Mouse (Mus musculus) cerebellum, postnatal 14 days (tissue): ENCODE data around the gene Pirb.
"Not testable (repeated sequence)": the region's sequence is repeated elsewhere in the genome, so short reads cannot be mapped to it uniquely, and the experiment has no call there.

Source experiments
- DNase-seq, 2 experiments: peaks; one replicate each; pipeline ENCODE4 v3.0.0; 2021; ENCODE audit warnings: mixed read lengths in 2 of 2

The Pirb gene

GRCm38 (mm10) chr7:3720268-3720667 is at the start of gene Pirb:
Gene Pirb (minus strand): TSS chr7:3720391.
- not testable (repeated sequence) for DNase-seq

- not testable (repeated sequence) for DNase-seq
Measured at GRCm38 (mm10) chr7:3732675-3733074, 12.5 kb upstream of the Pirb start.

GRCm38 (mm10) chr7:3725459-3725858 is 5.3 kb upstream of the Pirb start:
- DNase-seq: not testable (repeated sequence)

GRCm38 (mm10) chr7:3715249-3715648 is 4.9 kb downstream of the Pirb start:
- peak in 1 of 2 experiments; percentile 0 for DNase-seq

GRCm38 (mm10) chr7:3712264-3712942 is 7.8 kb downstream of the Pirb start:
- DNase-seq: peak in 1 of 2 experiments; percentile 0

GRCm38 (mm10) chr7:3709000-3709399 is 11.2 kb downstream of the Pirb start:
- DNase-seq: no peak

- DNase-seq: not testable (repeated sequence)
Measured at GRCm38 (mm10) chr7:3708447-3708980, 11.7 kb downstream of the Pirb start.

GRCm38 (mm10) chr7:3707568-3708413 is 12.4 kb downstream of the Pirb start:
- DNase-seq: no peak

- no peak for DNase-seq
Measured at GRCm38 (mm10) chr7:3707027-3707426, 13.2 kb downstream of the Pirb start.

- DNase-seq: no peak
Measured at GRCm38 (mm10) chr7:3706343-3706934, 13.8 kb downstream of the Pirb start.

- DNase-seq: peak in 1 of 2 experiments; percentile 7
Measured at GRCm38 (mm10) chr7:3705911-3706310, 14.3 kb downstream of the Pirb start.

- DNase-seq: peak in 1 of 2 experiments; percentile 11
Measured at GRCm38 (mm10) chr7:3705461-3705860, 14.7 kb downstream of the Pirb start.

- DNase-seq: no peak
Measured at GRCm38 (mm10) chr7:3704475-3704874, 15.7 kb downstream of the Pirb start.

GRCm38 (mm10) chr7:3703879-3704441 is 16.2 kb downstream of the Pirb start, which contains the start of gene Rps9:
Gene Rps9 (plus strand): TSS chr7:3703993.
- peak; percentile 98 for DNase-seq

GRCm38 (mm10) chr7:3703148-3703878 is 16.9 kb downstream of the Pirb start:
- DNase-seq: no peak

GRCm38 (mm10) chr7:3698471-3698870 is 21.7 kb downstream of the Pirb start:
- no peak for DNase-seq

GRCm38 (mm10) chr7:3694949-3695305 is 25.3 kb downstream of the Pirb start:
- DNase-seq: peak; percentile 38 to 41

GRCm38 (mm10) chr7:3694076-3694948 is 25.9 kb downstream of the Pirb start:
- DNase-seq: peak; percentile 58 to 67

GRCm38 (mm10) chr7:3693809-3694075 is 26.4 kb downstream of the Pirb start:
- no peak for DNase-seq

GRCm38 (mm10) chr7:3692987-3693808 is 27.0 kb downstream of the Pirb start, which contains the start of gene Mboat7:
Gene Mboat7 (minus strand): TSS chr7:3693523.
- peak; percentile 98 to 99 for DNase-seq
